Mouse (Mus musculus) liver, embryonic 14.5 days (tissue): ENCODE data around the gene Apoc2.

Source experiments
- CTCF ChIP-seq: IDR thresholded peaks from 2 replicates; pipeline ENCODE4 v1.5.1; 2016; ENCODE audit warnings: antibody characterized with exemption, low read depth, control low read depth
- EP300 ChIP-seq: IDR thresholded peaks from 2 replicates; pipeline ENCODE4 v1.6.1; 2016; ENCODE audit warnings: antibody characterized with exemption, low read depth

DNA sequence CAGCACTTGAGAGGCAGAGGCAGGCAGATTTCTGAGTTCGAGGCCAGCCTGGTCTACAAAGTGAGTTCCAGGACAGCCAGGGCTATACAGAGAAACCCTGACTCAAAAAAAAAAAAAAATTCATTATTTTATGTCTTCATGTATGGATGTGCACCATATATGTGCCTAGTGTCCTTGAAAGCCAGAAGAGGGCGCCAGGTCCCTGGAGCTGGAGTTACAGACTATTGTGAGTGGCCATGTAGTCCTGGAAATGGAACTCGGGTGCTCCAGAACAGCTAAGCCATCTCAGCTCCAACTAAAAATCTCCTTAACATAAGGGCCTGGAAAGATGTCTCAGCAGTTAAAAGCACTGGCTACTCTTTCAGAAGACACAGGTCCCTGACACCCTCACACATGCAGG, 11.0 kb downstream of the Apoc2 start:
- peak; percentile 52 for TF ChIP-seq CTCF
- no peak for TF ChIP-seq EP300
